Mouse (Mus musculus) right cerebral cortex, adult 18-20 months (tissue): ENCODE data around the gene Hnrnpul1.
"Not testable (repeated sequence)": the region's sequence is repeated elsewhere in the genome, so short reads cannot be mapped to it uniquely, and the experiment has no call there.

Experiments used
- DNase-seq: peaks from one replicate; pipeline ENCODE4 v3.0.0; 2022; ENCODE audit warnings: mixed read lengths

The Hnrnpul1 gene

DNA sequence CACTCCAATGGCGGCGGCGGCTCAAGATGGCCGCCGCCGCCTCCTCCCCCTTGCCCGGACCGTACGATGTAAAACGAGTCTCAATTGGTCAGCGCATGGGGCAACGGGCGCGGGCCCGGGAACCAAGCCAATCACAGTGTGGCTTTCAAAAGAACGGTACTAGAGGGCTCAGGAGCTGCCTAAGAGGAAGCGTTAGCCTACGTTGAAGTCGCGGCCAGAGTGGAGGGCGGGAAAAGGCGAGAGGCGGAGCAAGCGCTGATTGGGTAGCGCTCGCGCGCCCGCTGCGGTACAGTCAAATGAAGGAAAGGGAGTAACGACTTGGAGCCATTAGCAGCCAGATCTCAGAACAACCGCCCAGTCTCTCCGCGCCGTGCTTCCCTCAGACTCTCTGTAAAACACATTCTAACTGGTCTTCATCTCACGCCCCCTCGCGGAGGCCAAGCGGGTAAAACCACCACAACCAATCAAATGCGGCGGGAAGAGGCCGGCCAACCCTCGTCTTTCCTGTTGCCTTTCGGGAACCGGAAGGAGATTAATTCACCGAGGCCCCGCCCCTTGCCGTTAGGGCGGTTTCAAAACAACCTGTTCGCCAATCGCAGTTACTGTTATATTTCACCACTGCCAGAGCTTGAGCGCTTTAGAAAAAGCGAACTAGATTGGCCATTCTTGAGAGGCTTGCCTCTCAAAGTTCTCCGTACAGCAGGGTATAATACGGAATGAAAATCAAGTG lies at the start of gene Hnrnpul1:
Hnrnpul1 (minus strand) TSS at position 20 of the 730 bp plus-strand sequence.
- DNase-seq, result peak; percentile 99

DNA sequence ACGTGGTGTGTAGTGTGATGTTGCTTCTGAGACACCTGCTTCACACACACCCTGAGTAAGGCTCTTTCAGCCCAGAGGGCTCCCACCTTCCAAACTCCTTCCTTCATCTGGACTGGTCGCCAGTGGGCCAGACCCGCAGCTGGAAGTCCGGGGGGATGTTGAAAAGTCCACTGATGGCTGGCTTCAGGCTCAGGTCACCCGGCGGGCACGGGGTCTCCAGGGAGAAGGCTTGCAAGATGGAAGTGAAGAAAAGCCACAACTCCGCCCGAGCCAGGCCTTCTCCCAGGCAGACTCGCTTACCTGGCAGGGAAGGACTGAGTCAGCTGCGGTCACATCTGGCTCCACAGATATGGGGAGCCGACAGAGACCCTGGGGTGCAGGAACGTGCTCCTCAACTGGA lies 48.9 kb upstream of the Hnrnpul1 start:
- DNase-seq, result no peak

DNA sequence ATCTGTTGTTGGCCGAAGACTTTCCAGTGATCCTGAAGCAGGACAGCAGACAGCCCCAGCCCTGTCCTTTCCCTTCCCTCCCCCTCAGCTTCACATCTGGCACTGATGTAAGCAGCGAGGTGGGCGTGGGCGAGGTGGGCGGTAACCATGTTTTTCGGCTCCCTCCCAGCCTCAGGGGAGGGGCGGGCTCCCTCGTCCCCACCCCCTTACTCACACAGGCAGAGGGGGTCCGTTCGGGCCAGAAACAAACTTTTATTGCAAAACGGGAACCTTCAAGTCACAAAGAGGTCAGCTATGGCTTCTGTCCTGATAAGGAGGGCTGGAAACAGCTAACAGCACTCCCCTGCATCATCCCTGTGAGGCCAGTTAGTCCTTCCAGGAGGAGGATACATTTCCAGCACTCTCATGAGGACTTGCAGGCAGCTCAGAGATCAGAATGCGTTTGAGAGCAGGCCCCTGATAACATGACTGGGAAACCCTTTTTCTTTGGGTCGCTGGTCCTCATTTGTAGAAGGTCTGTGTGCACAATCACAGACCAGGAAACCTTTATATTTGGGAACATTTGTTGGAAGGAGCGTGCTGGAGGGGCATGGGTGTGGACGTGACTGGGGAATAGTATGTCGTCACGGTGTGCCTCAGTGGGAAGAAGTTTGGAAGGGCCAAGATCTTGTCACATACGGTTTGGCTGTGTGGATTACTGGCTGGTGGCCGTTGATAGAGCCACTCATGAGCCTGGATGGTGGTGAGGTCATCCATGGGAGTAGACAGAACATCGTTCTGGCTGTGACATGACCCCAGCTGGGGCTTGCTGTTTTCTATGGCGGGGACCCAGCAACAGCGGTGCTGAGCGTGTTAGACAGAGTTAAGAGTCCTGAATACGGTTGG lies 47.9 kb upstream of the Hnrnpul1 start:
- no peak for DNase-seq

DNA sequence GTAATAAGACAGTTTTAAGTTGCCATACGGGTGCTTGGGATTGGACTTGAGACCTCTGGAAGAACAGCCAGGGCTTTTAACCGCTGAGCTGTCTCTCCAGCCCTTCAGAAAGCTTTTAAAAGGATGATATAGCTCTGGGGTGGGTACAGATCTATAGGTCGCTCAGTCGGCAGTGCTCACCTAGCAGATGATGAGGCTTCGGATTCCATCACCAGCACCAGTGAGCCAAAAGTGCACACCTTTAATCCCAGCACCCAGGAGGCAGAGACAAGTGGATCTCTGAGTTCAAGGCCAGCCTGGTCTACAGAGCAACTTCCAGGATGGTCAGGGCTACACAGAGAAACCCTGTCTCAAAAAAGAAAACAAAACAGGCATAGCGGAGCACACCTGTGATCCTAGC lies 46.5 kb upstream of the Hnrnpul1 start:
- DNase-seq, result no peak

DNA sequence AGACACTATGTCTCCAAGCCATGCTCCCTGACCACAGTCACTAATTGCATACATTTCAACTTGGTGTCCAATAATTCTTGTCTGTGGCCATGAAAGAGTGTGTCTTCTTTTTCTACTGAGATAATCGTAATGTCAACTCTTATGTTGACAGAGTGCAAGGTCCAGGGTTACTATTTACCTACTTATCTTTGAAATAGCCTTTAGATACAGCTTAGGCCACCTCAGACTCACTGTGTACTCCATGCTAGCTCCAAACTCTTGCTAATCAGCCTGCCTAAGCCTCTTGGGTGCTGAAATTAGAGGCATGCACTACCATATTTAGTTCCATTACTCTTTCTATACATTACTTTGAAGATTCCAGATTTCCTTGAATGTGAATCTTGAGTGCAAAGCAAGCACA lies 44.8 kb upstream of the Hnrnpul1 start:
- DNase-seq, result no peak

DNA sequence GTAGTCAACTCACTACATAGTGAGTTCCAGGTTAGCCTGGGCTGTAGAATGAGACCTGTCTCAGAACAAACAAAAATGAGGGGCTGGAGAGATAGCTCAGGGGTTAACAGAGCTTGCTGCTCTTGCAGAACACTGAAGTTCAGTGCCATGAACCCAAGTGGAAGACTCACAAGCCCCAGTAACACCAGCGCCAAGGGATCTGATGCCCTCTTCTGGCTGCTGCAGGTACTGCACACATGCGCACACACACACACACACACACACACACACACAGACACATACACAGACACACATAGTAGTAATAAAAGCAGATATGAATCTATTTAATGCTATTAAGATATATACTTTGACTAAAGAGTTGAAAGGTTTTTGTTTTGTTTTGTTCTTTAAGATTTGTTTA lies 44.0 kb upstream of the Hnrnpul1 start:
- DNase-seq, result no peak

DNA sequence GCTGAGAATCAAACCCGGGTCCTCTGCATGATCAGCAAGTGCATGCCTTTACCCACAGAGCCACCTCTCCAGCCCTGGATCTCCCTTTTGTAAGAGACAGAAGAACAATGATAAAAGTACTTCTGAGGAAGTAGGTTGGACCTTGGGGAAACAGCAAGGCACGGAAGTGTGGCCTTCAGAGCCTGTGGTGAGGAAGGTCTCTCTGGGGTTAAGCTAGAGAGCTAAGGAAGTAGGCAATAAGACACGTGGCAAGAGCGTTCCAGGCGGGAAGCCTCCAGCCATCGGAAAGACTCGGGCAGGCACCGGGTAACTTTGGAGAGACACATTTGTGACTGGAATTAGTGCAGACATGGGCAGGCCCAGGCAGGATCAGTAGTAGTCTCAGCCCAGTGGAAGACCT lies 40.2 kb upstream of the Hnrnpul1 start:
- no peak for DNase-seq

DNA sequence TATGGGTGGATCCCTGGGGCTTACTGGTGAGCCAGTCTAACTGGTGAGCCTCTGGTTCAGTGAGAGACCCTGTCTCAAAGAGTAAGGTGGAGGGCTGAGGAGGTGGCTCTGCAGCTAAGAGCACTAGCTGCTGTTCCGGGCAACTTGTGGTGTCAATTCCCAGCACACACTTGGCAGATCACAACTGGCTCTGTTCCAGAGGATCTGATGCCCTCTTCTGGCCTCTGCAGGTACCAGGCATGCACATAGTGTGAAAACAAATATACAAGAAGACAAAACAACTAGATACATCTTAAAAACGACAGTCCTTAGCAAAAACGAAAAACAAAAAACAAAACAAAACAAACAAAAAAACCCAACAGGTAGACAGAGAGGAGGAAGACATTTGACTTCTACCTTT lies 39.1 kb upstream of the Hnrnpul1 start:
- DNase-seq, result no peak

DNA sequence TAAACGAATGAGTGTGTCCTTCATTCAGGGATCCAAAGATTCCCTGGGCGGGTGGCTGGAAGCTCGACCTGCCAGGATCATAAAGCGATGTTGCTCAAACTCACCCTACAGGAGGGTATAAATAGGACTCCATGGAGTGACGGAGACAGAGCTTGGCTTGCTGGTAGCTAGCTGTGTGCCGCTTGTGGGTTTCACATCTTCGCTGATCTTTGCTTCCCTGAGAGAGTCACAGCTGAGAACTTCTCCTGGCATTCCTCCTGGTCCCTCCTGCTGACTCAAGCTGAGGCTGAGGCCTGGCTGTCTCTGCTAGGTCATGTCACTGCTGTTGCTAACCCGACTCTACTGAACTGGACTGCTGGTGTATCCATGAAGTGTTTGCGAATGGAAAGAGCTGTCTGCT lies 38.4 kb upstream of the Hnrnpul1 start:
- not testable (repeated sequence) for DNase-seq

DNA sequence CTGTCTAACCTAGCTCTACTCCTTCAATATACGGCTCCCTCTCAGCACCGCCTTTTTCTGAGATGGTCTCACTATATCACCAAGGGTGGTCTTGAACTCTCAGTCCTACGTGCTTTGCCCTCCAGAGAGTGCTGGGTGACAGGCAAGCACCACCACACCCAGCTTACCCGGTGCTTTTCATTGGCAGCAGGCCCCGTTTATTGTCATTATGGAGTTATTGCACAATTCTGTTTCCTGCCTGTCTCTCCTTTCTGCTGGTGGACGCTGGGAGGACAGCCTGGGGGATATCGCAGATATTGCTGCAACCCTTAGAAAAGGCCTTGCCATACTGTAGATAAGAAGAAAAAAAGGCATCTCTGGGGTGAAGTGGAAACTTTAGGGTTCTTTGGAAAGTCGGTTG lies 36.1 kb upstream of the Hnrnpul1 start:
- DNase-seq, result no peak

DNA sequence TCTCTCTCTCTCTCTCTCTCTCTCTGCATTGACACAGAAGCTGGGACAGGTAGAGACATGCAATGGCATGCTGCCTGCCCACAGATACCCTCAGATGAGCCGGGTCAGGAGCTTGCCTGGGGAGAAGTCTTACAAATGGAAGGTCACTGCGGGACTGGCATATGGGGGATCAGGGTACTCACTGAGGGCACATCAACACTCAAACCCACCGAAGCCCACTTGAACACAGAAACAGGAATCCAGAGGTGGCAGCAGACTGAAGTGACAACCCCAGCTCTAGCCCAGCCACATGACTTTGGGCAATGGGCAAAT lies 34.5 kb upstream of the Hnrnpul1 start:
- no peak for DNase-seq

DNA sequence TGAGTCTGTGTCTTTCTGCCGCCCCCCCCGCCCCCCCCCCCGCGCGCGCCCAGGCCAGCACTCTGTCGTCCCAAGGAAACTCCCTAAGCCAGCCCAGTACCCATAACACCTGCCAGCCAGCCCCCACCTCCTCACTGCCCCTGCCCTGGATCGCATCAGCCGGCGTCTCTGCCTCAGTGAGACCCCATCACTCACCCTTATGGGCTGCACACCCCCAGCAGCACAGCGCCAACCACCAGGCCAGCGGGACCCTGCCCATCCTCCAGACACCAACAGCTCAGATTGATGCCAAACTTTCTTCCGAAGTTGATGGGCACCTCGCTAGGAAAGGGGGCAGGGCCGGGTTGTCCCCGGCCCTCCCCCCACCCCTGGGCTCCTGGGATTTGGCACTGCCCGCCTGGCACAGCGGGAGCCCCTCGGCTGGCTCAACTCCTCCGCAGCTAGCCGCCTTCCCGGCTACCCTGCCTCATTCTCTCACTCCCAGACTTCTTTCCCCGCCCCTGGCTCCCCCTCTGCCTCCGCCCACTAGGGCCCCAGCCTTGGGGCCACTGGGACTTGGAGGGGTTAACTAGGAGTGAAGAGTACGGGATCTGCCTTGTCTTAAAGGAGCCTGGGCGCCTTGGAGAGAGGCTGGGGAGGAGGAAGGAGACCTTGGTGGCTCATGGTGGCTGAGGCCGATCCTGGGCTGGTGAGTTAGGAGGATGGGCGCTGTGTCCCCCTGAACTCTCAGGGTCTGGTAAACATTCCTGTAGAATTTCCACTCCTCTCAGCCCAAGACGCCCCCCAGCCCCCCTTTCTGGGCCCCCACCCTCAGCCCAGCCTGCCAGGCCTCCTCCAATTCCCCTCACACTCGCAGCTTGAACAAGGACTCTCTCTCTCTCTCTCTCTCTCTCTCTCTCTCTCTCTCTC lies 33.9 kb upstream of the Hnrnpul1 start, which contains the start of gene Axl:
Axl (minus strand) TSS at position 486 of the 909 bp plus-strand sequence.
- DNase-seq, result peak; percentile 32

DNA sequence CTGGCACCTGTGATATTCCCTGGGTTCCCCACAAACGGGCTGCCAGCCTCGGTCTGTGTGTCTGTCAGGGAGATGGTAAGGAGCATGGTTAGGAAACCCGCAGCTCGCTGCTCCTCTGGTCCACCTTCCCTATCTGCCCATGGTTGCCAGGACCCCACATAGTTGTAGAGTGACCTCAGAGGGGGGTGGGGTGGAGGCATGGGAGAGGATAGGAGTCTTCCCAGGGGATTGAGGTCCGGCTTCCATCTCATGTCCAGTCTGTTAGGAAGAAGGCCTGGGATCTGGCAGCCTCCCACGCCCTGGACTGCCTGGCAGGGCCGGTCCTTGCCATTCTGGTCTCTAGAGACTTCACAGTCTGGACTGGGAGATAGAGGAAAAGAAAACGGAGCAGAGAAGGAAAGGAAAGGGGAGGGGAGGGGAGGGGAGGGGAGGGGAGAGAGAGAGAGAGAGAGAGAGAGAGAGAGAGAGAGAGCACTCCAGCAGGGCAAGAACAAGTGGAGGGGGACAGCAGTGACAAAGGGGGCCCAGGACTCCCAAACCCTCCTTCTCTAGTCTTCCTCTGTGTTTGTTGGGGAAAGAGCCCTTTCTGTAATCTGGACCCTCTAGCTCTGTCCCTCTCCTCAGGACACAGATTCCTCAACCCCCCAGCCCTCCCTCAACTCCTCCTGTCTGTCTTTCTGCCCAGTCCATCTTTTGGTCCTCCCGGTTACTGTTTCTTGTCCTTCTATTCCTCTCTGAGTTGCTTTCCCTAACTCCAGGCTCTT lies 33.1 kb upstream of the Hnrnpul1 start:
- DNase-seq, result no peak

DNA sequence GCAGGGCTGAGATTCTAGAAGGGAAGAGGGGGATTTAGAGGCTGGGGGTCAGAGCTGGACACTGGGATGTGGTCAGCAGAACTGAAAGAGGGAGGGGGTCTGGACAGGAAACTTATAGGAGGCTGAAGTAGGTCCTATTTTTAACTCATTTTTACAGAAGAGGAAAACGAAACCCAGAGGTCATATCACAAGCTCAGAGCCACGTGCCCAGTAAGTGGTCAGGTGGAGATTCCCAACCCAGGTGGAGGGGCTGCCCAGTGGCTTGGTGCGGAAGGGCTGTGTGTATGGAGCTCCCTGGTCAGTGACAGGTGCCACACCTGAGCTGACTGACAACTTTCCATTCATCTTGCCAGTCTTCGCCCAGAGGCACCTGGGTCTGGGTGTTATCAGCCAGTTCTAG lies 32.4 kb upstream of the Hnrnpul1 start:
- no peak for DNase-seq

DNA sequence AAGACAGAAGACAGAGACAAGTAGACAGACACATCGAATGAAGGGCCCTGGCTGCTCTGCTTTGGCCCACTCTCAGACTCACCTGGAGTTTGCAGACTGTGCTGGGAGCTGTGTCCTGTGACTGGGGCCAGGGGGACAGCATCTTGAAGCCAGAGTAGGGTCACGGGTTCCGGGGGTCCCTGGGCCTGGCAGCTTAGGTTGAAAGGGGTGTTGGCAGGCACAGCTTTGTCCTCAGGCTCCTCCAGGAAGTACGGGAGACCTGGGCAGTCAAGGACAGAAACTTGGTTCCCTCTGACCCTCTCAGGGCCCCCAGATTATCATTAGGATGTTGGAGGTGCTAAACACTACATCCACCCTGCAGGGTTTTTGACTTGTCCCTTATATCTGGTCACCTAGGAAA lies 31.2 kb upstream of the Hnrnpul1 start:
- no peak for DNase-seq

DNA sequence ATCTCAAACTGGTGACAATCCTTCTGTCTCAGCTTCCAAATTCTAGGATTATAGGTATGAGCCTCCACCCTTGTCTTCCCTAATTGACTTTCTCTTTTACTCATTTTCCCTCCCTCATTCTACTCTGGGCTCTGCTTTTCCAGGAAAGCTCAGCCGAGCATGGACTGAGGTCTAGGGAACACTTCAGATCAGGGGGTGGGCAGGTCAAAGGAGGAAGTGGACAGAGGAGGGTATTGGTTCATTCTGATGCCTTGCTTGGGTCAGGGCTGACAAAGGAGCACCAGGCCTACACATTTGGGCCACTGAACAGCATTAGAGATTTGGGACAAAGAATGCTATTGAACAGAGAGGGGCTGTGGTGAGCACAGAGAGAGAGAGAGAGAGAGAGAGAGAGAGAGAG lies 30.3 kb upstream of the Hnrnpul1 start:
- DNase-seq, result no peak

DNA sequence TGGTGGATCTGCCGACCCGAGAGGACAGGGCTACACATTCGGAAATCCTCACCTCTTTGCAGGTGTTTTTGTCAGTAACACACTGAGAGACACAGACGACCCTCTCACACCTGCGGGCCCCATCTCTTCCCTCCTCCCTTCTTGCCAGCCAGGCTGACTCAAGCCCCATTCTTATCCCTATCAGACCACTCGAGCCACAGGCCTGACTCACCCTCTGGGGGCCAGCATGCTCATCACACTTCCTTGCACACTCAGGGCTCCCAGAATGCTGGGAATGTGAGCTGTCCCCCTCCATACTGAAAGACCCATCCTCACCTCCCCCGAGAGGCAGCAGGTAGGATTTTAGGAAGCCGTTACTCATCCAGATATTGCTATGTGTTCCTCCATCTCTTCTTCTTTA lies 29.2 kb upstream of the Hnrnpul1 start:
- no peak for DNase-seq

DNA sequence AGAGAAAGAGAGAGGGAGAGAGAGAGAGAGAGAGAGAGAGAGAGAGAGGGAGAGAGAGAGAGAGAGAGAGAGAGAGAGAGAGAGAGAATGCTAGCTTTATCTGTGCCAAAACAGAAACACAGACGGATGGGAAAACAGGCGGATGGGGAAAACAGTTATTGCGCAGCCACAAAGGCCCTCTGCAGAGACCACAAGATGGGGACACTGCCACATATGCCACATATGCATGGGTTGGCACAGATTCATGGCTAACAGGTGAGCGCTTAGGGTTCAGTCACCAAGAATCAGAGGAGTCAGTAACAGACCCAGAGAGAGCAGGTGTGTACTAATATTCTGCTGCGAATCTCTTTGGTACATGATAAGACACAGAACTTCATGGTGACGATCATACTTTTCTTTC lies 28.2 kb upstream of the Hnrnpul1 start:
- DNase-seq, result no peak

DNA sequence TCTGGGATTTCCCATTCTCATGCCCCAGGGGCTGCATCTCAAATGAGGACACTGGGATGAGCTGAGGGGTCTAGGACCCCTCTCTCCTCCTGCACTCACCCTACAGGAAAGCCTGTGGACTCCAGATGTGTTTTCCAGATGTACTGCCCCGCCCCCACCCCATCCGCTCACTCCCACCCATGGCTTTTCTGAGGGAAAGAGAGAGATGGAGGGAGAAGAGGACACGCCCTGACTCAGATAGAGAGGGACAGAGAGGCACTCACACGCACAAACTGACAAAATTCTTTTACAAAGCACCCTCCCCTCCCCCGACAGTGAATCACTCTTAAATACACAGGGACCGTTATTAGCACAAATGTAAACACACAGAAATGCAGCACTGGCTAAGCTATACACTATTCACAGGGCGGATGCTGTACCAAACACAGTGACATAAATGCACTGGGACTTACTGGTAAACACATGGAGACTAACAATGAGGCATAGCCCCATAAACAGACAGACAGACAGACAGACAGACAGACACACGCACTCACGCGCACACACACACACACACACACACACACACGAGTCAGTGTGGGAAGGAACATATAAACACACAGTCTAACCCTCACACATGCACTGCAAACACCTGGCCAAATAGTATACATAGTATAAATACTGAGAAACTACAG lies 27.5 kb upstream of the Hnrnpul1 start:
- DNase-seq, result no peak

DNA sequence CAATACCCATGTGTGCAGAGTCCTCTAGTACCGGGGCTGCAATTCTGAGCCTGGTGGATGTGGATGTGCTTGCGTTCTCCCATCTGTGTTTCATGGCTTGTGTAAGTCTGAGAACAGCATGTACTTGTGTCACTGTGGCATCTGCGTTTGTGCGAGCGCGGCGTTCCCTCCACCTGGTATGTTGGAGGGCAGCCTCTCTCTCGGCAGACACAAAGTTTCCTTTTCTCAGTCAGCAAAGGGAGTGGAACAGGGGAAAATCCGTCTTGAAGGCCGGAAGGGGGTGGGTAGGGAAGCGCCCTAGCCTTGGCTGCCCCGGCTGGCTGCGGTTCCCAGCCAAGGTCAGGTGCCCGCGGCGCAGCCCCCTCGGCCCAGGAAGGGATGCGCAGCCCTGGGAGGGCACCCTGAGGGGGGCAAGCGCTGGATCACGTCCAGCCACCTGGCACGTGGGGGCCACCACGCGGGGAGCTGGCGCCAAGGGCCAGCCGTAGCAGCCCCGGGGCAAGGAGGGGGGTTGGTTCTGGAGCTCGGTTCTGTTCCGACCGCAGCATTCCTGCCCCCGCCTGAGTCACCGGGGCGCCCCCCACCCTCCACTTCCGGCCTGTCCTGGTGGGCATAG lies 26.9 kb upstream of the Hnrnpul1 start:
- DNase-seq, result peak; percentile 26

DNA sequence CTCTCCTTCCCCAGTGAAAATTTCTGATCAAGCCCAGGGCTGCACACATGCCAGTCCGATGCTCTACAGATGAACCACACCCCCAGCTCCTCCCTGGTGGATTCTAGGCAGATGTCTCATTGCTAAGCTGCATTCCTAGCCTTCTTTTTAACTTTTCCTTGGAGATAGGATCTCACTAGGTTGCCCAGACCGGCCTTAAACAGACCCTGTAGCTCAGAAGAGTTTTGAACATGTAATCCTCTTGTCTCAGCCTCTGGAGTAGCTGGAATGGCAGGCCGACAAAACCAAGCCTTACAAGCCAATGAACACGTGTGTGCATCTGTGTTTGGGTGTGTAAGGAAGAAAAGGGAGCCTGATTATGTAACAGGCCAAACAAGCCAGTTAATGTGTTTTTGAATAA lies 26.2 kb upstream of the Hnrnpul1 start:
- no peak for DNase-seq
